Comparison of ENCODE assay signal across 22 mouse cellular contexts in genomic region chr11:67143863-67144498, GRCm38 (mm10). TPM values are rescaled to one million over a fixed set of nuclear protein-coding genes. Genes with fewer than 3 reads are reported as not detected.
"Had no signal": no experiment of that assay in that cellular context is flagged by ENCODE, and none has a peak within 500 bp of the region (broad histone marks: within the 10 kb centered on the region; RNA-seq: fewer than 3 reads in every experiment).

No protein-coding gene starts in this region.

- H3K4me1 ChIP-seq: limb, embryonic 15.5 days; megakaryocyte, embryonic 14.5 days; midbrain, embryonic 13.5 days had no signal

- H3K9ac ChIP-seq: limb, embryonic 12.5 days; limb, embryonic 15.5 days; liver, embryonic 14.5 days; liver, postnatal 0 days; lung, embryonic 14.5 days; midbrain, embryonic 13.5 days had no signal

- H3K36me3 ChIP-seq: limb, embryonic 12.5 days; limb, embryonic 15.5 days; midbrain, embryonic 10.5 days; midbrain, embryonic 13.5 days had no signal

- H3K27me3 ChIP-seq: limb, embryonic 12.5 days; limb, embryonic 15.5 days; megakaryocyte, embryonic 14.5 days; midbrain, embryonic 13.5 days had no signal

- DNase-seq: kidney, adult 2 months; kidney, postnatal 36 days; left cerebral cortex, postnatal 4 days; liver, postnatal 0 days; lung, embryonic 14.5 days; lung, postnatal 36 days; thymus, adult 2 months; thymus, postnatal 14 days; thymus, postnatal 4 days had no signal

- H3K27ac ChIP-seq: kidney, postnatal 0 days; limb, embryonic 12.5 days; limb, embryonic 15.5 days; liver, embryonic 14.5 days; midbrain, embryonic 10.5 days; midbrain, embryonic 13.5 days; stomach, postnatal 0 days had no signal

- H3K4me3 ChIP-seq: limb, embryonic 12.5 days; limb, embryonic 15.5 days; megakaryocyte, embryonic 14.5 days; midbrain, embryonic 10.5 days; midbrain, embryonic 13.5 days had no signal

- H3K4me2 ChIP-seq: limb, embryonic 12.5 days; limb, embryonic 15.5 days; liver, embryonic 11.5 days; lung, embryonic 14.5 days; midbrain, embryonic 13.5 days had no signal

- H3K9me3 ChIP-seq: limb, embryonic 12.5 days; limb, embryonic 15.5 days; megakaryocyte, embryonic 14.5 days; midbrain, embryonic 10.5 days; midbrain, embryonic 13.5 days had no signal

RNA-seq across cellular contexts. Expression of gene Myh2, which starts 26.8 kb away (rescaled TPM):
- total RNA-seq: monocyte, adult 5-6 weeks had no signal
- polyA plus RNA-seq: kidney, embryonic 14.5 days; kidney, postnatal 0 days; liver, embryonic 11.5 days; liver, embryonic 14.5 days; liver, postnatal 0 days; lung, embryonic 14.5 days; lung, postnatal 0 days; midbrain, embryonic 13.5 days; stomach, embryonic 14.5 days had no signal

RNA-seq across cellular contexts. Expression of gene Myh1, which starts 55.9 kb away (rescaled TPM):
- total RNA-seq: monocyte, adult 5-6 weeks had no signal
- polyA plus RNA-seq: kidney, postnatal 0 days; lung, embryonic 14.5 days; lung, postnatal 0 days; midbrain, embryonic 10.5 days; midbrain, embryonic 13.5 days had no signal
